Mouse (Mus musculus) cerebellum, adult 2 months (tissue): ENCODE results near the gene Wdr59.

ENCODE experiments used
- CTCF ChIP-seq: fragments of 200-500 bp; IDR thresholded peaks from 2 replicates; pipeline ENCODE4 v1.5.1; 2011; ENCODE audit warnings: low read depth, mild to moderate bottlenecking, control low read depth, low read length, moderate library complexity, borderline replicate concordance; ENCODE audit not compliant: insufficient read depth
- POLR2A ChIP-seq: fragments of 200-500 bp; IDR thresholded peaks from 2 replicates; pipeline ENCODE4 v1.6.1; 2011; ENCODE audit warnings: low read length, control low read depth, borderline replicate concordance; ENCODE audit not compliant: insufficient read depth

DNA sequence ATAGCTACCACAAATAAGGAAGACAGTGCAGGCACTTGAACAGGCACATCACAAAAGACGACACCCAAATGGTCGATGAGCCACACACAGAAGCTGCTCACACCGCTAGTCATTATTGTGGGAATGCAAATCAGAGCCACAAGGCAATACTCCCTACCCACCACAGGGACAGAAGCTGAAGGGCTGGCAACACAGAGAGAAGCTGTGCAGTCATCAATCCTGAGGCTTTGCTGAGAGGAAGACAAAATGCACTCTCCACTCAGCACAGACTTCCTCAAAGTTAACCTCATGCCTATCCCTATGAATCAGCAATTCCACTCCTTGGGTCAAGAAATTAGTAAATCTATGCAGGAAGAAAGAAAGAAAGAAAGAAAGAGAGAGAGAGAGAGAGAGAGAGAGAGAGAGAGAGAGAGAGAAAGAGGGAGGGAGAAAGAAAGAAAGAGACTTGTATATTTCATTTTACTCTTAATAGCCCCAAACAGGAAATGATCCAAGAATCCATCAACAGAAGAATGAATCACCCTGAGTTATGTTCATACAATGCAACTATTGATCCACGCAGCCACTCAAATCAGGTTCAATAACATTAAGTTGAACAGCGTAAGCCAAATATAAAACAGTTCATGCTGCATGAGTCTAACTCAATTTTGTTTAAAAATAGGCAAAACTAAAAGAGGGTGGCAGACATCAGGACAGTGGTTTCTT, 44.0 kb downstream of the Wdr59 start:
- TF ChIP-seq POLR2A (no peak), CTCF (no peak)
